Mouse (Mus musculus): ENCODE measurements around the gene Gm7356.
"Not testable (repeated sequence)": the region's sequence is repeated elsewhere in the genome, so short reads cannot be mapped to it uniquely, and the experiment has no call there.

The Gm7356 gene

GRCm38 (mm10) chr17:14003604-14004003, at the start of gene Gm7356:
Gene Gm7356 (minus strand): TSS chr17:14003704.
- not testable (repeated sequence) for DNase-seq (ENCODE audit: low spot score in 2 of 2)

- peak in 1 of 2 experiments; percentile 2 for DNase-seq (ENCODE audit: low spot score in 2 of 2)
Measured at GRCm38 (mm10) chr17:14041880-14042279, 38.4 kb upstream of the Gm7356 start.

- not testable (repeated sequence) for DNase-seq (ENCODE audit: low spot score in 2 of 2)
Measured at GRCm38 (mm10) chr17:14037012-14037411, 33.5 kb upstream of the Gm7356 start.

GRCm38 (mm10) chr17:14036113-14036512, 32.6 kb upstream of the Gm7356 start:
- not testable (repeated sequence) for DNase-seq (ENCODE audit: low spot score in 2 of 2)

GRCm38 (mm10) chr17:13993425-13993824, 10.1 kb downstream of the Gm7356 start:
- not testable (repeated sequence) for DNase-seq (ENCODE audit: low spot score in 2 of 2)

- DNase-seq (ENCODE audit: low spot score in 2 of 2) = no peak
Measured at GRCm38 (mm10) chr17:13987690-13988089, 15.8 kb downstream of the Gm7356 start.

- not testable (repeated sequence) for DNase-seq (ENCODE audit: low spot score in 2 of 2)
Measured at GRCm38 (mm10) chr17:13970796-13971195, 32.7 kb downstream of the Gm7356 start.

- not testable (repeated sequence) for DNase-seq (ENCODE audit: low spot score in 2 of 2)
Measured at GRCm38 (mm10) chr17:13969917-13970316, 33.6 kb downstream of the Gm7356 start.

GRCm38 (mm10) chr17:13965048-13965447, 38.5 kb downstream of the Gm7356 start:
- not testable (repeated sequence) for DNase-seq (ENCODE audit: low spot score in 2 of 2)

- DNase-seq (ENCODE audit: low spot score in 2 of 2) = not testable (repeated sequence)
Measured at GRCm38 (mm10) chr17:13962245-13962644, 41.3 kb downstream of the Gm7356 start.

- not testable (repeated sequence) for DNase-seq (ENCODE audit: low spot score in 2 of 2)
Measured at GRCm38 (mm10) chr17:13958129-13958528, 45.4 kb downstream of the Gm7356 start.

GRCm38 (mm10) chr17:13951570-13951969, 51.9 kb downstream of the Gm7356 start:
- DNase-seq (ENCODE audit: low spot score in 2 of 2) = not testable (repeated sequence)
